Mouse (Mus musculus): ENCODE data around the gene Eral1. TPM values are rescaled to one million over a fixed set of nuclear protein-coding genes. Genes with fewer than 3 reads are reported as not detected.

Eral1 gene
- polyA plus RNA-seq, 1 experiment from 2014 or later: 40.7 TPM

DNA sequence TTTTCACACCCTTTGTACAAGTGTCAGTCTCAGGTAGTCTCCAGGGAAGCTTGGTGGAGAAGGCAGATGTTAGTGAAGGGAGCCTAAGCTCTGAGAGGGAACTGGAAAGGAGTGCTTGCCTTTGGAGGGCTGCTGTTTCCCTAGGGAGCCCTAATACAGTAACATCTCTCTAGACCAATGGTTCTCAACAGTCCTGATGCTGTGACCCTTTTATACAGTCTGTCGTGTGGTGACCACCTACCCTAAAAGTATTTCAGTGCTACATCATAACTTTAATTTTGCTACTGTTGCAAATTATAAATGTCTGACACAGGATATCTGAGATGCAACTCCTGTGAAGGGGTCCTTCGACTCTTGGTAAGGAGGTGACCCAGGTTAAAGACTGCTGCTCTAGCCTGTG is 49.6 kb downstream of the Eral1 start:
- Histone ChIP-seq H3K27ac (no peak overlapping the region), H3K9me3 (no peaks in the 10 kb centered on the region), H3K4me3 (no peak overlapping the region), H3K36me3 (replicated peaks) (peaks cover 61% of the 10 kb centered on the region), H3K27me3 (ENCODE audit: poor library complexity, severe bottlenecking) (peaks cover 17% of the 10 kb centered on the region), H3K4me1 (peaks cover 44% of the 10 kb centered on the region)
- DNase-seq (ENCODE audit: extremely low spot score, low spot score): no peak
- WGBS: 81% methylated on average over 2 of the region's 2 CpGs

GRCm38 (mm10) chr11:78029240-78029639 is 50.9 kb downstream of the Eral1 start:
- peaks cover 42% of the 10 kb centered on the region for H3K4me1 ChIP-seq
- H3K4me3 ChIP-seq: no peak overlapping the region
- H3K27ac ChIP-seq: 0 out of 2 replicates have a peak overlapping the region, but pooled peaks have one; percentile 9
- peaks cover 62% of the 10 kb centered on the region for H3K36me3 ChIP-seq (replicated peaks)
- no peak for DNase-seq (ENCODE audit: extremely low spot score, low spot score)
- WGBS: 91% methylated on average over 8 of the region's 8 CpGs
- no peaks in the 10 kb centered on the region for H3K9me3 ChIP-seq
- peaks cover 15% of the 10 kb centered on the region for H3K27me3 ChIP-seq (ENCODE audit: poor library complexity, severe bottlenecking)

- WGBS: 88% methylated on average over 8 of the region's 8 CpGs
Measured at GRCm38 (mm10) chr11:78023607-78024006, 56.6 kb downstream of the Eral1 start.

More at GRCm38 (mm10) chr11:78023607-78024006, 56.6 kb downstream of the Eral1 start:
- Histone ChIP-seq H3K4me3 (no peak overlapping the region), H3K27me3 (ENCODE audit: poor library complexity, severe bottlenecking) (no peaks in the 10 kb centered on the region), H3K27ac (no peak overlapping the region), H3K36me3 (replicated peaks) (peaks cover 96% of the 10 kb centered on the region), H3K4me1 (no peaks in the 10 kb centered on the region), H3K9me3 (no peaks in the 10 kb centered on the region)
- no peak for DNase-seq (ENCODE audit: extremely low spot score, low spot score)

MicroRNAs within 50 kb of the gene (microRNA counts, 519-probe panel; counts per million panel counts)
- 3,735 counts per million, percentile 75 among the panel's probes with 10 or more counts for microRNA mmu-miR-144
- microRNA mmu-miR-451: 341 counts per million, percentile 65 among the panel's probes with 10 or more counts

Small RNAs within 50 kb of the gene (microRNA-seq; reads per million reads assigned to microRNA genes)
- 56.9 reads per million, percentile 42 among the genes with 10 or more reads in this experiment for gene Mir144
- gene Mir451a: not detected
- not detected for gene Mir451b

Other genes starting within 250 kb of the Eral1 start
- gene Pipox, start 186.3 kb downstream of the Eral1 start, polyA plus RNA-seq (2016; fragmentation: Nextera tagmentation; extraction: Ambion mirVana): 10.0 and 10.1 TPM in 2 replicates
- 2.8 and 4.3 TPM in 2 replicates for gene Sez6, start 149.6 kb downstream of the Eral1 start, polyA plus RNA-seq (2016; fragmentation: Nextera tagmentation; extraction: Ambion mirVana)
- 17.0 and 20.7 TPM in 2 replicates for gene Phf12, start 97.6 kb downstream of the Eral1 start, polyA plus RNA-seq (2016; fragmentation: Nextera tagmentation; extraction: Ambion mirVana)
- 14.4 and 17.1 TPM in 2 replicates for gene Dhrs13, start 48.1 kb downstream of the Eral1 start, polyA plus RNA-seq (2016; fragmentation: Nextera tagmentation; extraction: Ambion mirVana)
- gene Flot2, start 42.5 kb downstream of the Eral1 start, polyA plus RNA-seq (2016; fragmentation: Nextera tagmentation; extraction: Ambion mirVana): 72.5 and 72.7 TPM in 2 replicates
- gene Fam222b, start 14.3 kb upstream of the Eral1 start, polyA plus RNA-seq (2016; fragmentation: Nextera tagmentation; extraction: Ambion mirVana): 24.2 and 24.6 TPM in 2 replicates
- 97.6 and 104 TPM in 2 replicates for gene Traf4, start 85.2 kb upstream of the Eral1 start, polyA plus RNA-seq (2016; fragmentation: Nextera tagmentation; extraction: Ambion mirVana)
- 10.6 and 11.7 TPM in 2 replicates for gene Nek8, start 96.3 kb upstream of the Eral1 start, polyA plus RNA-seq (2016; fragmentation: Nextera tagmentation; extraction: Ambion mirVana)
- 10.0 and 11.3 TPM in 2 replicates for gene Tlcd1, start 96.3 kb upstream of the Eral1 start, polyA plus RNA-seq (2016; fragmentation: Nextera tagmentation; extraction: Ambion mirVana)
- 1,073 and 1,096 TPM in 2 replicates for gene Rpl23a, start 103.2 kb upstream of the Eral1 start, polyA plus RNA-seq (2016; fragmentation: Nextera tagmentation; extraction: Ambion mirVana)
- 70.7 and 73.3 TPM in 2 replicates for gene Rab34, start 108.0 kb upstream of the Eral1 start, polyA plus RNA-seq (2016; fragmentation: Nextera tagmentation; extraction: Ambion mirVana)
- gene Proca1, start 113.0 kb upstream of the Eral1 start, polyA plus RNA-seq (2016; fragmentation: Nextera tagmentation; extraction: Ambion mirVana): 0.91 and 1.5 TPM in 2 replicates
- gene Sdf2, start 165.4 kb upstream of the Eral1 start, polyA plus RNA-seq (2016; fragmentation: Nextera tagmentation; extraction: Ambion mirVana): 42.9 and 43.3 TPM in 2 replicates
- 37.1 and 39.2 TPM in 2 replicates for gene Supt6, start 165.6 kb upstream of the Eral1 start, polyA plus RNA-seq (2016; fragmentation: Nextera tagmentation; extraction: Ambion mirVana)
- 72.5 and 72.7 TPM in 2 replicates for gene 2610507B11Rik, start 181.4 kb upstream of the Eral1 start, polyA plus RNA-seq (2016; fragmentation: Nextera tagmentation; extraction: Ambion mirVana)
- gene BC030499, start 210.5 kb upstream of the Eral1 start, polyA plus RNA-seq (2016; fragmentation: Nextera tagmentation; extraction: Ambion mirVana): 0.26 and 0.52 TPM in 2 replicates
- 74.9 and 76.6 TPM in 2 replicates for gene Spag5, start 221.1 kb upstream of the Eral1 start, polyA plus RNA-seq (2016; fragmentation: Nextera tagmentation; extraction: Ambion mirVana)
- 2.7 and 3.3 TPM in 2 replicates for gene Aldoc, start 242.6 kb upstream of the Eral1 start, polyA plus RNA-seq (2016; fragmentation: Nextera tagmentation; extraction: Ambion mirVana)
- gene Pigs, start 248.0 kb upstream of the Eral1 start, polyA plus RNA-seq (2016; fragmentation: Nextera tagmentation; extraction: Ambion mirVana): 76.3 and 77.5 TPM in 2 replicates

Measured in forebrain, embryonic 10.5 days (tissue).